Comparison of ENCODE assay signal across 21 mouse cellular contexts in genomic region chr2:174197306-174197945, GRCm38 (mm10).
A peak's percentile ranks its signal among the peaks of the same experiment; 100 is the strongest.
DNase-seq lines count a peak whose midpoint lies in the region; ATAC-seq lines count a peak whose summit lies in the region.
"Had no signal": no experiment of that assay in that cellular context is flagged by ENCODE, and none has a peak within 500 bp of the region (broad histone marks: within the 10 kb centered on the region; RNA-seq: fewer than 3 reads in every experiment).

No protein-coding gene starts in this region.

- no peak overlapping the region for H3K27ac ChIP-seq in forebrain, embryonic 11.5 days (ENCODE audit: low read depth, low read length)
- H3K27ac ChIP-seq in forebrain, embryonic 14.5 days (ENCODE audit: low read depth, low read length), result no peak overlapping the region
- no peak overlapping the region for H3K27ac ChIP-seq in heart, embryonic 10.5 days
- no peak overlapping the region for H3K27ac ChIP-seq in heart, embryonic 12.5 days (ENCODE audit: poor library complexity, severe bottlenecking)
- peak overlapping the region; percentile 19; the same call in 1 of the 2 replicates for H3K27ac ChIP-seq in limb, embryonic 10.5 days
- H3K27ac ChIP-seq in hindbrain, embryonic 11.5 days (ENCODE audit: low read depth, low read length), result no peak overlapping the region

- no peaks in the 10 kb centered on the region for H3K36me3 ChIP-seq in forebrain, embryonic 11.5 days (ENCODE audit: control insufficient read depth, insufficient read depth, low read length)
- no peaks in the 10 kb centered on the region for H3K36me3 ChIP-seq in forebrain, embryonic 14.5 days (ENCODE audit: control insufficient read depth, insufficient read depth, low read length)
- H3K36me3 ChIP-seq in heart, embryonic 10.5 days, result no peaks in the 10 kb centered on the region
- no peaks in the 10 kb centered on the region for H3K36me3 ChIP-seq in heart, embryonic 12.5 days
- no peaks in the 10 kb centered on the region for H3K36me3 ChIP-seq in limb, embryonic 10.5 days
- H3K36me3 ChIP-seq in hindbrain, embryonic 11.5 days (ENCODE audit: control insufficient read depth, insufficient read depth, low read length), result no peaks in the 10 kb centered on the region
- H3K36me3 ChIP-seq: G1E had no signal

- H3K4me3 ChIP-seq in forebrain, embryonic 11.5 days (ENCODE audit: low read depth, low read length), result no peak overlapping the region
- H3K4me3 ChIP-seq in forebrain, embryonic 14.5 days (ENCODE audit: low read depth, low read length), result no peak overlapping the region
- H3K4me3 ChIP-seq in heart, embryonic 10.5 days, result no peak overlapping the region
- H3K4me3 ChIP-seq in heart, embryonic 12.5 days, result no peak overlapping the region
- H3K4me3 ChIP-seq in limb, embryonic 10.5 days, result no peak overlapping the region
- H3K4me3 ChIP-seq in hindbrain, embryonic 11.5 days (ENCODE audit: low read depth, low read length), result no peak overlapping the region

- intact Hi-C loops in heart, postnatal 10 days (cut with DNase I), result no loop called here

- no peaks in the 10 kb centered on the region for H3K4me1 ChIP-seq in forebrain, embryonic 11.5 days (replicated peaks; ENCODE audit: control insufficient read depth, insufficient read depth, low read length)
- no peaks in the 10 kb centered on the region for H3K4me1 ChIP-seq in forebrain, embryonic 14.5 days (ENCODE audit: control insufficient read depth, insufficient read depth, low read length)
- H3K4me1 ChIP-seq in heart, embryonic 10.5 days, result peaks cover 9% of the 10 kb centered on the region
- peaks cover 9% of the 10 kb centered on the region for H3K4me1 ChIP-seq in heart, embryonic 12.5 days (replicated peaks)
- H3K4me1 ChIP-seq in limb, embryonic 10.5 days, result peaks cover 15% of the 10 kb centered on the region
- H3K4me1 ChIP-seq in hindbrain, embryonic 11.5 days (replicated peaks; ENCODE audit: control insufficient read depth, insufficient read depth, low read length), result no peaks in the 10 kb centered on the region

- no peaks in the 10 kb centered on the region for H3K27me3 ChIP-seq in forebrain, embryonic 11.5 days (ENCODE audit: control insufficient read depth, insufficient read depth, low read length)
- H3K27me3 ChIP-seq in forebrain, embryonic 14.5 days (replicated peaks; ENCODE audit: control insufficient read depth, insufficient read depth, low read length), result no peaks in the 10 kb centered on the region
- H3K27me3 ChIP-seq in heart, embryonic 10.5 days (ENCODE audit: insufficient read depth, poor library complexity, severe bottlenecking), result no peaks in the 10 kb centered on the region
- no peaks in the 10 kb centered on the region for H3K27me3 ChIP-seq in heart, embryonic 12.5 days (replicated peaks)
- no peaks in the 10 kb centered on the region for H3K27me3 ChIP-seq in limb, embryonic 10.5 days (ENCODE audit: low read depth, poor library complexity, severe bottlenecking)
- no peaks in the 10 kb centered on the region for H3K27me3 ChIP-seq in hindbrain, embryonic 11.5 days (ENCODE audit: control insufficient read depth, insufficient read depth, low read length)

- ATAC-seq in forebrain, embryonic 11.5 days (replicated peaks; ENCODE audit: low FRiP score), result no peak
- ATAC-seq in forebrain, embryonic 14.5 days, result no peak
- no peak for ATAC-seq in heart, embryonic 12.5 days (ENCODE audit: insufficient number of reproducible peaks, low FRiP score)
- no peak for ATAC-seq in hindbrain, embryonic 11.5 days (ENCODE audit: low FRiP score)
- ATAC-seq: activated CD4-positive, CD25-positive, alpha-beta regulatory T cell, adult 4 months; CD4-positive, CD25-positive, alpha-beta regulatory T cell, adult 4 months; Patski had no signal

- 86% methylated on average over 11 of the region's 11 CpGs for WGBS in forebrain, embryonic 11.5 days
- 87% methylated on average over 11 of the region's 11 CpGs for WGBS in forebrain, embryonic 14.5 days
- WGBS in heart, embryonic 10.5 days, result 77% methylated on average over 11 of the region's 11 CpGs
- 77% methylated on average over 11 of the region's 11 CpGs for WGBS in heart, embryonic 12.5 days
- 91% methylated on average over 11 of the region's 11 CpGs for WGBS in limb, embryonic 10.5 days
- 87% methylated on average over 11 of the region's 11 CpGs for WGBS in hindbrain, embryonic 11.5 days

- H3K9me3 ChIP-seq in forebrain, embryonic 11.5 days (ENCODE audit: control insufficient read depth, low read length), result no peaks in the 10 kb centered on the region
- no peaks in the 10 kb centered on the region for H3K9me3 ChIP-seq in forebrain, embryonic 14.5 days (replicated peaks; ENCODE audit: control insufficient read depth, low read length)
- no peaks in the 10 kb centered on the region for H3K9me3 ChIP-seq in heart, embryonic 10.5 days
- no peaks in the 10 kb centered on the region for H3K9me3 ChIP-seq in heart, embryonic 12.5 days (replicated peaks)
- H3K9me3 ChIP-seq in limb, embryonic 10.5 days (replicated peaks), result no peaks in the 10 kb centered on the region
- no peaks in the 10 kb centered on the region for H3K9me3 ChIP-seq in hindbrain, embryonic 11.5 days (ENCODE audit: control insufficient read depth, low read length)

- DNase-seq in forebrain, embryonic 11.5 days (ENCODE audit: low spot score), result peak; percentile 15
- DNase-seq in forebrain, embryonic 14.5 days (ENCODE audit: low spot score), result no peak
- peak; percentile 82 for DNase-seq in heart, adult 11 months
- DNase-seq in heart, postnatal 10 days, result no peak
- DNase-seq in heart, embryonic 10.5 days (ENCODE audit: low spot score), result peak; percentile 55
- DNase-seq in limb, embryonic 10.5 days (ENCODE audit: low spot score), result no peak
- no peak for DNase-seq in hindbrain, embryonic 11.5 days (ENCODE audit: low spot score)
- DNase-seq: adrenal gland, adult 2 months; adrenal gland, adult 8-10 months; adrenal gland, postnatal 10 days; adrenal gland, postnatal 14 days; adrenal gland, postnatal 25 days; adrenal gland, postnatal 36 days; B cell, adult 2 months; cerebellum, adult 11 months; cerebellum, adult 11-12 months had no signal

- H3K4me2 ChIP-seq in forebrain, embryonic 11.5 days (ENCODE audit: low read depth, low read length, severe bottlenecking), result no peak overlapping the region
- H3K4me2 ChIP-seq in forebrain, embryonic 14.5 days (ENCODE audit: low read length), result no peak overlapping the region
- H3K4me2 ChIP-seq in heart, embryonic 12.5 days, result no peak overlapping the region
- H3K4me2 ChIP-seq in hindbrain, embryonic 11.5 days (replicated peaks; ENCODE audit: low read depth, low read length), result no peak overlapping the region

- no peak overlapping the region for H3K9ac ChIP-seq in forebrain, embryonic 11.5 days (ENCODE audit: low read length)
- H3K9ac ChIP-seq in forebrain, embryonic 14.5 days (ENCODE audit: low read length), result no peak overlapping the region
- no peak overlapping the region for H3K9ac ChIP-seq in heart, embryonic 12.5 days
- no peak overlapping the region for H3K9ac ChIP-seq in hindbrain, embryonic 11.5 days (ENCODE audit: low read depth, low read length)

Comparison
In these comparisons a context has a peak if more than half of its experiments do, and no peak if none do; other contexts are left out.
1. DNase-seq: peak in forebrain, embryonic 11.5 days (single experiment), heart, adult 11 months (single experiment) and heart, embryonic 10.5 days (single experiment); none in forebrain, embryonic 14.5 days (single experiment), heart, postnatal 10 days (0 of 2), limb, embryonic 10.5 days (single experiment) and hindbrain, embryonic 11.5 days (single experiment).